Mouse (Mus musculus) limb, embryonic 14.5 days (tissue): ENCODE measurements at regions not wholly inside any gene's neighbourhood (a gene's known extent, or its start where the extent isn't known, plus 50 kb on each side); places are given as distances from the start of the nearest gene placed in this dataset.
"Not testable (repeated sequence)": the region's sequence is repeated elsewhere in the genome, so short reads cannot be mapped to it uniquely, and the experiment has no call there.

ENCODE experiments used
- ATAC-seq: fragments of 200-750 bp; cut with Nextera tagmentation; 2 replicates; pipeline ENCODE4 v1.8.0; 2017; ENCODE audit warnings: low read depth, moderate number of reproducible peaks, moderate TSS enrichment; ENCODE audit not compliant: low FRiP score
- DNase-seq: peaks from one replicate; pipeline ENCODE4 v3.0.0-alpha.2; 2015; ENCODE audit warnings: low spot score
- H3K27ac ChIP-seq: fragments of 300-500 bp; sonication (generic); replicated peaks from 2 replicates; pipeline ENCODE4 v1.5.1; 2014; ENCODE audit warnings: low read depth, mild to moderate bottlenecking, low read length, moderate library complexity, mixed read lengths
- H3K27me3 ChIP-seq: fragments of 300-500 bp; sonication (generic); 2 replicates; pipeline ENCODE4 v1.6.1; 2014; ENCODE audit warnings: low read length, mixed read lengths; ENCODE audit not compliant: control insufficient read depth, insufficient read depth
- H3K36me3 ChIP-seq: fragments of 300-500 bp; sonication (generic); 2 replicates; pipeline ENCODE4 v1.6.1; 2014; ENCODE audit warnings: mild to moderate bottlenecking, low read length, moderate library complexity, mixed read lengths; ENCODE audit not compliant: control insufficient read depth, insufficient read depth
- H3K4me1 ChIP-seq: fragments of 300-500 bp; sonication (generic); 2 replicates; pipeline ENCODE4 v1.6.1; 2014; ENCODE audit warnings: antibody characterized with exemption, low read length, mixed read lengths; ENCODE audit not compliant: control insufficient read depth, insufficient read depth
- H3K4me2 ChIP-seq: fragments of 300-500 bp; sonication (generic); replicated peaks from 2 replicates; pipeline ENCODE4 v1.6.1; 2014; ENCODE audit warnings: low read depth, mild to moderate bottlenecking, low read length, moderate library complexity; ENCODE audit not compliant: severe bottlenecking
- H3K4me3 ChIP-seq: fragments of 300-500 bp; sonication (generic); replicated peaks from 2 replicates; pipeline ENCODE4 v1.5.1; 2014; ENCODE audit warnings: low read length
- H3K9ac ChIP-seq: fragments of 300-500 bp; sonication (generic); 2 replicates; pipeline ENCODE4 v1.6.1; 2014; ENCODE audit warnings: mild to moderate bottlenecking, low read depth, low read length, moderate library complexity; ENCODE audit not compliant: severe bottlenecking
- H3K9me3 ChIP-seq: fragments of 300-500 bp; sonication (generic); 2 replicates; pipeline ENCODE4 v1.6.1; 2016; ENCODE audit warnings: low read length; ENCODE audit not compliant: control insufficient read depth
- POLR2A ChIP-seq: fragments of 200-500 bp; IDR thresholded peaks from 2 replicates; pipeline ENCODE4 v1.8.0; 2012; ENCODE audit warnings: inconsistent platforms, mild to moderate bottlenecking, moderate library complexity, borderline replicate concordance; ENCODE audit not compliant: insufficient read depth, insufficient read length; ENCODE audit errors: extremely low read depth
- WGBS: fragments of 180-500 bp; shearing (Covaris S2); extraction: QIAGEN DNeasy Blood & Tissue Kit; methylation state at CpG from one replicate; pipeline ENCODE4 v1.1.7; 2014; 5-methylcytosine and 5-hydroxymethylcytosine counted together

- H3K9me3 ChIP-seq, result no peaks in the 10 kb centered on the region
- H3K36me3 ChIP-seq, result no peaks in the 10 kb centered on the region
- H3K4me2 ChIP-seq, result no peak overlapping the region
- no peak overlapping the region for H3K9ac ChIP-seq
- TF ChIP-seq POLR2A, result no peak
- WGBS, result 86% methylated on average over 1 of the region's 1 CpGs
- ATAC-seq (no peak), DNase-seq (no peak)
- no peak overlapping the region for H3K27ac ChIP-seq
- H3K4me1 ChIP-seq, result no peaks in the 10 kb centered on the region
- H3K27me3 ChIP-seq, result no peaks in the 10 kb centered on the region
- H3K4me3 ChIP-seq, result no peak overlapping the region
Observed at GRCm38 (mm10) chr15:4653706-4654105, 73.3 kb upstream of the C6 start.

DNA sequence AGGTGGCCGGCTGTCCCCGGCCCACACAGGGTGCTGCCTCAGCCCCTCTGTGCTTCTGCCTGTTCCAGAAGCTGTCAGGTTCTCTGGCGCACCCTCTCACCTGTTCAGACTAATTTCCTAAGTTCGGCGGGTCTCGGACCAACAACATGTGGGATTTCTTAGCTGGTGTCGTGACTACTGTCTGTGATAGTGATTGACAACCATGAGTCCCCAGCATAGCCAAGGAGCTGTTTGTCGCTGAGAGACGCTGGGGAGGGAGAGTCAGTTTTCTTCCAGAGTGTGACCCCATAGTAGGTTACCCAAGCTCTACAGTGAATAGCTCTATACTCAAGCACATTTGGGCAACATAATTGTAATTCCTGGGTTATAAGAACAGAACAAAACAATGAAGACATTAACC lies 54.1 kb upstream of the C6 start:
- not testable (repeated sequence) for H3K4me3 ChIP-seq

More for the DNA sequence above, 54.1 kb upstream of the C6 start:
- H3K9me3 ChIP-seq, H3K27ac ChIP-seq, H3K4me2 ChIP-seq, H3K4me1 ChIP-seq, H3K36me3 ChIP-seq, DNase-seq, H3K27me3 ChIP-seq, ATAC-seq, H3K9ac ChIP-seq: not testable (repeated sequence)
- 93% methylated on average over 7 of the region's 9 CpGs for WGBS
